Mouse (Mus musculus): ENCODE data around the gene Bbs5.

DNA sequence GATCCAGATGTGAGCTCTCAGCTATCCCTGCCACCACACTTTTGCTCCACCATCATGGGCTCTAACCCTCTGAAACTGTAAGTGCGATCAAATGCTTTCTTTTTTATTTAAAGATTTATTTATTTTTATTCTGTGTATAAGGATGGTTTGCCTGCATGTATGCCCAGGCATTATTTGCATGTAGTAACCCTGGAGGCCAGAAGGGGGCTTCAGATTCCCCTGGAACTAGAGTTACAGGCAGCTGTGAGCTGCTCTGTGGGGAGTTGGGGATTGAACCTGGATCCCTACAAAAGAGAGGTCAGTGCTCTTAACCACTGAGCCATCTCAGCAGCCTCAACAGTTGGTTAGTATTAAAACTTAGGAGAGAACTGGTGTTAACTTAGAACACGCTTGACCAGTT, 15.5 kb upstream of the Bbs5 start:
- TF ChIP-seq POLR2A (IDR thresholded peaks at IDR 0.05; ENCODE audit: control insufficient read depth, low read depth, low read length) (no peak), CTCF (IDR thresholded peaks at IDR 0.05; ENCODE audit: control insufficient read depth, insufficient read depth, insufficient replicate concordance, low read depth, low read length) (no peak)

All from testis, adult 2 months (tissue).